ENCODE assay signal across 33 mouse cellular contexts in the genomic region with DNA sequence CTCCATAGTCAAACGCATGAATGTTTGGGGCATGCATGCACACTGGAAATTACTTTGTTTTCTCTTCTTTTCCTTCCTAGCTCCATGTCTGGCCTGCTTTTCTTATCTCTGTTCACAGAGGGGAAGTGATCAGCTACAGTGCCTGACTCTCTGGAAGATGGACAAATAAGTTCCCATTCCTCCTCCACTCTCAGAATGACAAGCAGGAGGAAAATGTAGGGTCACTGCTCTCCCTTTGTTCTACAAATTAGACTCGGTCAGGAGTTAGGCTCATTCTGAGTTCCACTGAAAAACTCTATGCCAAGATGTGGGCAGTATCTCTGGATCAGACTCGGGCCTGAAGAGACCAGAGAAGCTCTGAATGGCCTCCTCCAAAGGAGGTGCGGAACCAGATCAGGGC.
"Had no signal": no experiment of that assay in that cellular context is flagged by ENCODE, and none has a peak within 500 bp of the region (broad histone marks: within the 10 kb centered on the region; RNA-seq: fewer than 3 reads in every experiment).

No protein-coding gene starts in this region.

- H3K27me3 ChIP-seq: heart, embryonic 12.5 days; heart, embryonic 13.5 days; heart, embryonic 15.5 days; hindbrain, embryonic 12.5 days; hindbrain, embryonic 13.5 days; hindbrain, embryonic 15.5 days; intestine, embryonic 15.5 days; kidney, embryonic 15.5 days had no signal

- ATAC-seq: hindbrain, postnatal 0 days; inflammation-experienced regulatory T-cells, adult 6 months; intestine, embryonic 15.5 days; intestine, postnatal 0 days had no signal

- H3K4me2 ChIP-seq: heart, embryonic 11.5 days; heart, embryonic 12.5 days; heart, embryonic 13.5 days; heart, embryonic 15.5 days; hindbrain, embryonic 12.5 days; hindbrain, embryonic 13.5 days; hindbrain, embryonic 14.5 days; hindbrain, embryonic 15.5 days; intestine, embryonic 15.5 days; kidney, embryonic 15.5 days had no signal

- H3K9ac ChIP-seq: heart, embryonic 12.5 days; heart, embryonic 13.5 days; heart, embryonic 15.5 days; hindbrain, embryonic 12.5 days; hindbrain, embryonic 13.5 days; hindbrain, embryonic 14.5 days; hindbrain, embryonic 15.5 days; intestine, embryonic 15.5 days; kidney, embryonic 15.5 days had no signal

- H3K4me3 ChIP-seq: heart, embryonic 12.5 days; heart, embryonic 13.5 days; heart, embryonic 15.5 days; hindbrain, embryonic 10.5 days; hindbrain, embryonic 12.5 days; hindbrain, embryonic 13.5 days; hindbrain, embryonic 15.5 days; intestine, embryonic 15.5 days; kidney, embryonic 15.5 days; layer of hippocampus, adult 2 months; left cerebral cortex, adult 2 months had no signal

- DNase-seq: heart, postnatal 10 days; heart, postnatal 14 days; heart, postnatal 36 days; heart, postnatal 4 days; kidney, adult 11 months; kidney, adult 18-20 months; kidney, adult 2 months; kidney, adult 8-10 months; kidney, adult 9 months; kidney, postnatal 10 days; kidney, postnatal 14 days; kidney, postnatal 25 days; kidney, postnatal 36 days; kidney, postnatal 4 days; layer of hippocampus, adult 9-11 months; layer of hippocampus, postnatal 36 days had no signal

- H3K36me3 ChIP-seq: heart, embryonic 12.5 days; heart, embryonic 13.5 days; heart, embryonic 15.5 days; hindbrain, embryonic 10.5 days; hindbrain, embryonic 12.5 days; hindbrain, embryonic 13.5 days; intestine, embryonic 15.5 days; kidney, embryonic 15.5 days had no signal

- H3K4me1 ChIP-seq: heart, embryonic 12.5 days; heart, embryonic 13.5 days; heart, embryonic 15.5 days; hindbrain, embryonic 15.5 days; intestine, embryonic 15.5 days; kidney, embryonic 15.5 days had no signal

- H3K9me3 ChIP-seq: heart, embryonic 12.5 days; heart, embryonic 13.5 days; heart, embryonic 15.5 days; hindbrain, embryonic 10.5 days; hindbrain, embryonic 12.5 days; hindbrain, embryonic 13.5 days; hindbrain, embryonic 15.5 days; intestine, embryonic 15.5 days; kidney, embryonic 15.5 days had no signal

- H3K27ac ChIP-seq: heart, embryonic 13.5 days; heart, embryonic 15.5 days; hindbrain, embryonic 10.5 days; hindbrain, embryonic 12.5 days; hindbrain, embryonic 13.5 days; hindbrain, embryonic 14.5 days; hindbrain, embryonic 15.5 days; hindbrain, postnatal 0 days; intestine, embryonic 15.5 days; kidney, embryonic 15.5 days; kidney, postnatal 0 days; layer of hippocampus, adult 2 months; left cerebral cortex, adult 2 months had no signal
